Mouse (Mus musculus): ENCODE measurements around the gene Gm10073. TPM values are rescaled to one million over a fixed set of nuclear protein-coding genes. Genes with fewer than 3 reads are reported as not detected.

Gene Gm10073
- total and polyA plus RNA-seq, 3 experiments, result 21.6 to 224 (median 117) TPM

DNA sequence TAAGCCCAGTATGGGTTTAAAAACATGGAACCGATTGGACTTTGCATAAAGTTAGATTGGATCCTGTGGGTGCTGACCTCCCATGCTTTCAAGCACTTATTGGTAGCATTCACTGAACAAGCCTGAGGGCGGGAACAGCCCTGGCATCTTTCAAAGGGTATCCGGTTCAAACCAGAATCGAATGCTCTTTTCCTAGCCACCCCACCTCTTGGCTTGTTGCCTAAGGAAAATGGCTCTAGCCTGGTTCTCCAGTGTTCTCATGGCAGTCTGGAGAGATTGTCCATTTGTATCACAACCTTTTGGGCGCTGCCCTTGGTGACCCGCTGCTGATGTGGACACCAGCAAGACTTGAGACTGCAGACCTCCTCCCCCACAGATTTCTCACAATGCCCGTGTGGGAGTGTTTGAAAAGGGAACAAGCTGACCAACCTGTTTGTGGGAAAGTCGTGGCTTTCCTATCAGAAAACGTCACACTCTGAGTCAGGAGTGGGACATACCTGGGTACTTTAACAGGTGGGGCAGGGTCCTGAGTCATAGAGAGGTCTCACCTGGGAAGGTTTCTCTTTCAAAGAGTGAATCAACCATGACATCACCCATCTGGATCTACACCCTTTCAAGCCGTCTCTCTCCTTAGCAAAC, 42.5 kb upstream of the Gm10073 start:
- in situ Hi-C loops (cut with MboI; ENCODE audit: low pct_ligation_motif_present, low pct_unique_long_range_greater_than_20kb, low sequenced_read_pairs), result no loop called here
- dilution Hi-C loops (cut with MboI; ENCODE audit: extremely low pct_ligation_motif_present, extremely low pct_unique_long_range_greater_than_20kb, low sequenced_read_pairs), result no loop called here
- no peak for DNase-seq (ENCODE audit: extremely low read depth)
- Histone ChIP-seq H3K4me2 (ENCODE audit: insufficient read depth, low read depth, poor library complexity, severe bottlenecking) (no peak overlapping the region), H3K36me3 (replicated peaks in 1 of 2; ENCODE audit: control insufficient read depth in 1 of 2, insufficient read depth in 1 of 2, low read length in 1 of 2) (no peaks in the 10 kb centered on the region), H3K4me1 (ENCODE audit: control insufficient read depth in 1 of 2, insufficient read depth in 2 of 2) (peaks cover 0 to 7% of the 10 kb centered on the region in 2 experiments; a peak in 1 of 4 replicates), H3K27ac (ENCODE audit: insufficient read depth, low read depth) (no peak overlapping the region), H3K9me3 (replicated peaks; ENCODE audit: low read length) (no peaks in the 10 kb centered on the region), H3K9ac (ENCODE audit: insufficient read depth, low read depth) (no peak overlapping the region), H3K27me3 (replicated peaks) (no peaks in the 10 kb centered on the region), H3K4me3 (replicated peaks in 1 of 3; ENCODE audit: low read depth in 2 of 3, low read length in 2 of 3, poor library complexity in 1 of 3) (no peak overlapping the region), H3K79me2 (replicated peaks; ENCODE audit: control insufficient read depth, extremely low read depth, insufficient read depth, poor library complexity, severe bottlenecking) (no peaks in the 10 kb centered on the region)
- no peak for TF ChIP-seq CHD2 (IDR thresholded peaks at IDR 0.05; ENCODE audit: low read length)
- TF ChIP-seq MAX (IDR thresholded peaks at IDR 0.05; ENCODE audit: low read length), result no peak
- TF ChIP-seq ZNF384 (IDR thresholded peaks at IDR 0.05; ENCODE audit: low read depth, low read length), result no peak
- TF ChIP-seq GABPA (IDR thresholded peaks at IDR 0.05; ENCODE audit: insufficient replicate concordance, low read depth, low read length), result no peak
- no peak for TF ChIP-seq ZKSCAN1 (IDR thresholded peaks at IDR 0.05; ENCODE audit: borderline replicate concordance, low read depth, low read length)
- TF ChIP-seq ZMIZ1 (IDR thresholded peaks at IDR 0.05; ENCODE audit: low read depth, low read length), result no peak
- no peak for TF ChIP-seq MEF2A (IDR thresholded peaks at IDR 0.05; ENCODE audit: borderline replicate concordance, low read depth, low read length)

DNA sequence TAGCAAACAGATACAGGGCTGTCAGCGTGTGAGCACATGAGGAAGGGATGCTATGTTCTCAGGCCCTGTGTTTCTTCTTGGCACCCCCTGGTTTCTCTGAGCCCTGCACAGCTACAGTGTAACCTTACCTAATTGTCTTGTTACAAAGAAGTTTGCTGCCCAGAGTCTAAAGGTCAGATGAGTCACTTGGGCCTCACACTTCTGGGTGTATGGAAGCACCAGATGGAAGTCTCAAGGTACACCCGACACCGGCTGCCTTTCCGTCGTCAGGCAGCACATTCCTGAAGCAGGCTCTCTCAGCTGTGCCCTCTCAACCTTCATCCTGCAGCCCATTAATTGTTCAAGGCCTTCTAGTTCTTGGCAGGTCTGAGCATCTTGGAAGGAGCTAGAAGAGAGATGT, 41.4 kb upstream of the Gm10073 start:
- dilution Hi-C loops (cut with MboI; ENCODE audit: extremely low pct_ligation_motif_present, extremely low pct_unique_long_range_greater_than_20kb, low sequenced_read_pairs) (no loop called here), in situ Hi-C loops (cut with MboI; ENCODE audit: low pct_ligation_motif_present, low pct_unique_long_range_greater_than_20kb, low sequenced_read_pairs) (no loop called here)
- Histone ChIP-seq H3K9ac (ENCODE audit: insufficient read depth, low read depth) (no peak overlapping the region), H3K9me3 (replicated peaks; ENCODE audit: low read length) (no peaks in the 10 kb centered on the region), H3K27me3 (replicated peaks) (no peaks in the 10 kb centered on the region), H3K4me2 (ENCODE audit: insufficient read depth, low read depth, poor library complexity, severe bottlenecking) (no peak overlapping the region), H3K4me1 (ENCODE audit: control insufficient read depth in 1 of 2, insufficient read depth in 2 of 2) (peaks cover 0 to 7% of the 10 kb centered on the region in 2 experiments; a peak in 1 of 4 replicates), H3K27ac (ENCODE audit: insufficient read depth, low read depth) (no peak overlapping the region), H3K4me3 (replicated peaks in 1 of 3; ENCODE audit: low read depth in 2 of 3, low read length in 2 of 3, poor library complexity in 1 of 3) (no peak overlapping the region), H3K79me2 (replicated peaks; ENCODE audit: control insufficient read depth, extremely low read depth, insufficient read depth, poor library complexity, severe bottlenecking) (no peaks in the 10 kb centered on the region), H3K36me3 (replicated peaks in 1 of 2; ENCODE audit: control insufficient read depth in 1 of 2, insufficient read depth in 1 of 2, low read length in 1 of 2) (no peaks in the 10 kb centered on the region)
- TF ChIP-seq CHD1 (IDR thresholded peaks at IDR 0.05; ENCODE audit: low read depth, low read length), result no peak
- TF ChIP-seq ZKSCAN1 (IDR thresholded peaks at IDR 0.05; ENCODE audit: borderline replicate concordance, low read depth, low read length), result no peak
- TF ChIP-seq EP300 (IDR thresholded peaks at IDR 0.05; ENCODE audit: low read length), result no peak
- no peak for TF ChIP-seq UBTF (IDR thresholded peaks at IDR 0.05; ENCODE audit: low read depth, low read length)
- TF ChIP-seq MAZ (IDR thresholded peaks at IDR 0.05; ENCODE audit: low read depth, low read length), result no peak
- TF ChIP-seq SIN3A (IDR thresholded peaks at IDR 0.05; ENCODE audit: low read length), result no peak
- TF ChIP-seq MYC (IDR thresholded peaks at IDR 0.05; ENCODE audit: low read depth, low read length), result no peak
- no peak for TF ChIP-seq MAX (IDR thresholded peaks at IDR 0.05; ENCODE audit: low read length)
- DNase-seq (ENCODE audit: extremely low read depth), result no peak

DNA sequence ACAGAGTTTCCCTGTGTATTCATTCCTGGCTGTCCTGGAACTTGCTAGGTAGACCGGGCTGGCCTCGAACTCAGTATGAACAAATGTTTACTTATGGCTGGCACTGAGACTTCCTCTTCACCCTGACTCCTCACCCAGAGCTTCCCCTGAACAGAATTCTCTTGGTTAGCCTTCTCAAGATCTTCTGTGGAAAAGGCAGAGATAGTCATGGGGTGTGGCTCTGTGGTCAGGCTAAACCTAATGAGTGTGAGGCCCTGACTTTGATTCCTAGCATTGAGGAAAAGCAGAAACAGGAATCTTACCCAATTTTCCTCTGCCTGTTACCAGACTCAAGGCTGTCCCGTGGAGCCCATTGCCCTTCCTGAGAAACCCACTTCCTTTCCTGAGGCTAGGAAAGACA, 38.8 kb upstream of the Gm10073 start:
- in situ Hi-C loops (cut with MboI; ENCODE audit: low pct_ligation_motif_present, low pct_unique_long_range_greater_than_20kb, low sequenced_read_pairs), result no loop called here
- no peaks in the 10 kb centered on the region for H3K36me3 ChIP-seq (replicated peaks in 1 of 2; ENCODE audit: control insufficient read depth in 1 of 2, insufficient read depth in 1 of 2, low read length in 1 of 2)
- H3K4me1 ChIP-seq (ENCODE audit: control insufficient read depth in 1 of 2, insufficient read depth in 2 of 2), result peaks cover 0 to 7% of the 10 kb centered on the region in 2 experiments; a peak in 1 of 4 replicates
- TF ChIP-seq ZMIZ1 (IDR thresholded peaks at IDR 0.05; ENCODE audit: low read depth, low read length) (no peak), MAFK (IDR thresholded peaks at IDR 0.05; ENCODE audit: insufficient replicate concordance, low read length) (no peak), SIN3A (IDR thresholded peaks at IDR 0.05; ENCODE audit: low read length) (no peak), POLR2AphosphoS2 (IDR thresholded peaks at IDR 0.05; ENCODE audit: low read depth, low read length) (no peak), ELF1 (IDR thresholded peaks at IDR 0.05; ENCODE audit: low read depth, low read length) (no peak), RAD21 (IDR thresholded peaks at IDR 0.05; ENCODE audit: low read depth, low read length) (no peak), ETS1 (conservative IDR thresholded peaks at IDR 0.05; ENCODE audit: low read depth, low read length) (no peak), JUN (IDR thresholded peaks at IDR 0.05; ENCODE audit: insufficient read depth, low read depth, low read length) (no peak), MAX (IDR thresholded peaks at IDR 0.05; ENCODE audit: low read length) (no peak), MAZ (IDR thresholded peaks at IDR 0.05; ENCODE audit: low read depth, low read length) (no peak), ZNF384 (IDR thresholded peaks at IDR 0.05; ENCODE audit: low read depth, low read length) (no peak), E2F4 (IDR thresholded peaks at IDR 0.05; ENCODE audit: insufficient replicate concordance, low read depth, low read length) (no peak), CHD1 (IDR thresholded peaks at IDR 0.05; ENCODE audit: low read depth, low read length) (no peak), ZKSCAN1 (IDR thresholded peaks at IDR 0.05; ENCODE audit: borderline replicate concordance, low read depth, low read length) (no peak), UBTF (IDR thresholded peaks at IDR 0.05; ENCODE audit: low read depth, low read length) (no peak)
- dilution Hi-C loops (cut with MboI; ENCODE audit: extremely low pct_ligation_motif_present, extremely low pct_unique_long_range_greater_than_20kb, low sequenced_read_pairs), result no loop called here
- DNase-seq (ENCODE audit: extremely low read depth), result no peak
- H3K27ac ChIP-seq (ENCODE audit: insufficient read depth, low read depth), result no peak overlapping the region
- no peak overlapping the region for H3K9ac ChIP-seq (ENCODE audit: insufficient read depth, low read depth)
- H3K27me3 ChIP-seq (replicated peaks), result no peaks in the 10 kb centered on the region
- H3K4me2 ChIP-seq (ENCODE audit: insufficient read depth, low read depth, poor library complexity, severe bottlenecking), result no peak overlapping the region
- no peaks in the 10 kb centered on the region for H3K9me3 ChIP-seq (replicated peaks; ENCODE audit: low read length)
- no peaks in the 10 kb centered on the region for H3K79me2 ChIP-seq (replicated peaks; ENCODE audit: control insufficient read depth, extremely low read depth, insufficient read depth, poor library complexity, severe bottlenecking)
- no peak overlapping the region for H3K4me3 ChIP-seq (replicated peaks in 1 of 3; ENCODE audit: low read depth in 2 of 3, low read length in 2 of 3, poor library complexity in 1 of 3)
